Mouse (Mus musculus): ENCODE measurements at regions not wholly inside any gene's neighbourhood (a gene's known extent, or its start where the extent isn't known, plus 50 kb on each side); places are given as distances from the start of the nearest gene placed in this dataset.

DNA sequence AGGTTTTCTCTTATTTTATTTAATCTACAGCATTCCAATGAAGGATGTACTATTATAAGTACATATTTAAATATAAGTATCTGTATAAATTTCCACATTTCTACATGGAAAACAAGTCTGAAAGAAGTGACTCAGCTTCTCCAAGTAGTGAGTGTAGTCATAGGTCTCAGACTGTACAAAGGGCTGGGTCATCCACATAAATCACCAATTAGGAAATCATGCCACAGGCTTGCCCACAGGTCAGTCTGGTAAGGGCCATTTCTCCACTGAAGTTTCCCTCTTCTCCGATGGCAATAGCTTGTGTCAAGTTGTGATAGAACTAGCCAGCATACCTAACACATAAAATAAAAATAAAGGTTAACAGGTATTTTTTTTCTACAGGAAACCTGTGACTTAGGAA is 56.3 kb upstream of the Nmu start:
- Histone ChIP-seq H3K9ac (ENCODE audit: insufficient read depth, low read depth) (no peak overlapping the region), H3K4me2 (ENCODE audit: insufficient read depth, low read depth, poor library complexity, severe bottlenecking) (no peak overlapping the region), H3K79me2 (replicated peaks; ENCODE audit: control insufficient read depth, extremely low read depth, insufficient read depth, poor library complexity, severe bottlenecking) (no peaks in the 10 kb centered on the region), H3K4me1 (ENCODE audit: control insufficient read depth in 1 of 2, insufficient read depth in 2 of 2) (no peaks in the 10 kb centered on the region), H3K27me3 (replicated peaks) (no peaks in the 10 kb centered on the region), H3K4me3 (replicated peaks in 1 of 3; ENCODE audit: low read depth in 2 of 3, low read length in 2 of 3, poor library complexity in 1 of 3) (no peak overlapping the region), H3K9me3 (replicated peaks; ENCODE audit: low read length) (no peaks in the 10 kb centered on the region), H3K27ac (ENCODE audit: insufficient read depth, low read depth) (no peak overlapping the region), H3K36me3 (replicated peaks in 1 of 2; ENCODE audit: control insufficient read depth in 1 of 2, insufficient read depth in 1 of 2, low read length in 1 of 2) (no peaks in the 10 kb centered on the region)
- DNase-seq (ENCODE audit: extremely low read depth), result no peak
- in situ Hi-C loops (cut with MboI; ENCODE audit: low pct_ligation_motif_present, low pct_unique_long_range_greater_than_20kb, low sequenced_read_pairs) (no loop called here), dilution Hi-C loops (cut with MboI; ENCODE audit: extremely low pct_ligation_motif_present, extremely low pct_unique_long_range_greater_than_20kb, low sequenced_read_pairs) (no loop called here)
- TF ChIP-seq MXI1 (IDR thresholded peaks at IDR 0.05; ENCODE audit: low read depth, low read length) (no peak), UBTF (IDR thresholded peaks at IDR 0.05; ENCODE audit: low read depth, low read length) (no peak), NELFE (IDR thresholded peaks at IDR 0.05; ENCODE audit: low read depth, low read length) (no peak), HCFC1 (IDR thresholded peaks at IDR 0.05; ENCODE audit: low read depth, low read length) (no peak), MAFK (IDR thresholded peaks at IDR 0.05; ENCODE audit: insufficient replicate concordance, low read length) (no peak), GABPA (IDR thresholded peaks at IDR 0.05; ENCODE audit: insufficient replicate concordance, low read depth, low read length) (no peak), PAX5 (IDR thresholded peaks at IDR 0.05; ENCODE audit: low read length) (no peak), MAX (IDR thresholded peaks at IDR 0.05; ENCODE audit: low read length) (no peak)

DNA sequence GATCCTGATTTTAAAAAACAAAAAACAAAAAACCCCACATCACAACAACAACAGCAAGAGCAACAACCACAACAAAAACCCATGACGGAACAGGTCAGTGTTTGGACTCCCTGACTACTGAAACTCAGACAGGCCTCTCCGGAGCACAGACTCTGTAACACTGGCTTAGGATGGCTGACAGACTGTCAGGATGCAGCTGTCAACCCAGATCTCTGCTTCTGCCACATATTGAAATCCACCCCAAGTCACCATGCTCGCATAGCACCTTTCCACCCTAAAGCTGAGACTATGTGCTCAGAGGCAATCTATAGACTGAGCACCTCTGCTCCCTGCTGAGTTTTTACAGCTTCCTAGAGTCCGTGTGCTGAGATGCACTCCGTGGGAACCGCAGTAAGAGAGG is 57.0 kb upstream of the Nmu start:
- H3K4me2 ChIP-seq (ENCODE audit: insufficient read depth, low read depth, poor library complexity, severe bottlenecking), result no peak overlapping the region
- H3K27me3 ChIP-seq (replicated peaks), result no peaks in the 10 kb centered on the region
- H3K9ac ChIP-seq (ENCODE audit: insufficient read depth, low read depth), result no peak overlapping the region
- no peak overlapping the region for H3K4me3 ChIP-seq (replicated peaks in 1 of 3; ENCODE audit: low read depth in 2 of 3, low read length in 2 of 3, poor library complexity in 1 of 3)
- no peak for TF ChIP-seq SMC3 (IDR thresholded peaks at IDR 0.05; ENCODE audit: low read depth, low read length)
- no peak for TF ChIP-seq SIN3A (IDR thresholded peaks at IDR 0.05; ENCODE audit: low read length)
- no peak for TF ChIP-seq POLR2AphosphoS2 (IDR thresholded peaks at IDR 0.05; ENCODE audit: low read depth, low read length)
- no peak for TF ChIP-seq HCFC1 (IDR thresholded peaks at IDR 0.05; ENCODE audit: low read depth, low read length)
- TF ChIP-seq MXI1 (IDR thresholded peaks at IDR 0.05; ENCODE audit: low read depth, low read length), result no peak
- TF ChIP-seq CHD1 (IDR thresholded peaks at IDR 0.05; ENCODE audit: low read depth, low read length), result no peak
- no peak for TF ChIP-seq MAZ (IDR thresholded peaks at IDR 0.05; ENCODE audit: low read depth, low read length)
- TF ChIP-seq UBTF (IDR thresholded peaks at IDR 0.05; ENCODE audit: low read depth, low read length), result no peak
- no peak for DNase-seq (ENCODE audit: extremely low read depth)
- in situ Hi-C loops (cut with MboI; ENCODE audit: low pct_ligation_motif_present, low pct_unique_long_range_greater_than_20kb, low sequenced_read_pairs), result no loop called here
- no peaks in the 10 kb centered on the region for H3K9me3 ChIP-seq (replicated peaks; ENCODE audit: low read length)
- dilution Hi-C loops (cut with MboI; ENCODE audit: extremely low pct_ligation_motif_present, extremely low pct_unique_long_range_greater_than_20kb, low sequenced_read_pairs), result no loop called here
- H3K79me2 ChIP-seq (replicated peaks; ENCODE audit: control insufficient read depth, extremely low read depth, insufficient read depth, poor library complexity, severe bottlenecking), result no peaks in the 10 kb centered on the region
- H3K27ac ChIP-seq (ENCODE audit: insufficient read depth, low read depth), result no peak overlapping the region
- H3K36me3 ChIP-seq (replicated peaks in 1 of 2; ENCODE audit: control insufficient read depth in 1 of 2, insufficient read depth in 1 of 2, low read length in 1 of 2), result no peaks in the 10 kb centered on the region
- no peaks in the 10 kb centered on the region for H3K4me1 ChIP-seq (ENCODE audit: control insufficient read depth in 1 of 2, insufficient read depth in 2 of 2)

DNA sequence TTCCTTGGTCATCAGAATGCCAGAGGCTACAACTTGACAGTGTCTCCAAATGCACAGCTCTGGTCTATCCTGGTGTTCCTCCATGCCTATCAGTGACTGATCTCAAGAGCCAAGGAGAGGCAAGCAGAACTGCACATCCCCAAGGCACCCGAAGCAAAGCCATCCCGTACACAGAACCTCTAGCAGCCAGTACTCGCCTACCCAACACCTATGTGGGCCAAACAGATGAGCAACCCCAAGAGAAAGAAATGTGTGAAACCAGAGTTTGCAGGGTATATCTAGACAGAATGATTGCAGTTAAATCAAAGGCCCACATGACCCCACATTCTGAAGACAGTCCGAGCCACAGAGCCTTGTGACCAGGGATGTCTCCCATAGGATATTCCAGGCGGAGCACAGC is 60.0 kb upstream of the Nmu start:
- no peak for DNase-seq (ENCODE audit: extremely low read depth)
- Histone ChIP-seq H3K4me1 (ENCODE audit: control insufficient read depth in 1 of 2, insufficient read depth in 2 of 2) (no peaks in the 10 kb centered on the region), H3K27ac (ENCODE audit: insufficient read depth, low read depth) (no peak overlapping the region), H3K9ac (ENCODE audit: insufficient read depth, low read depth) (no peak overlapping the region), H3K9me3 (replicated peaks; ENCODE audit: low read length) (no peaks in the 10 kb centered on the region), H3K36me3 (replicated peaks in 1 of 2; ENCODE audit: control insufficient read depth in 1 of 2, insufficient read depth in 1 of 2, low read length in 1 of 2) (no peaks in the 10 kb centered on the region), H3K27me3 (replicated peaks) (no peaks in the 10 kb centered on the region), H3K4me3 (replicated peaks in 1 of 3; ENCODE audit: low read depth in 2 of 3, low read length in 2 of 3, poor library complexity in 1 of 3) (no peak overlapping the region), H3K4me2 (ENCODE audit: insufficient read depth, low read depth, poor library complexity, severe bottlenecking) (no peak overlapping the region), H3K79me2 (replicated peaks; ENCODE audit: control insufficient read depth, extremely low read depth, insufficient read depth, poor library complexity, severe bottlenecking) (no peaks in the 10 kb centered on the region)
- in situ Hi-C loops (cut with MboI; ENCODE audit: low pct_ligation_motif_present, low pct_unique_long_range_greater_than_20kb, low sequenced_read_pairs) (no loop called here), dilution Hi-C loops (cut with MboI; ENCODE audit: extremely low pct_ligation_motif_present, extremely low pct_unique_long_range_greater_than_20kb, low sequenced_read_pairs) (no loop called here)
- TF ChIP-seq RCOR1 (conservative IDR thresholded peaks at IDR 0.05; ENCODE audit: low read depth, low read length), result no peak
- TF ChIP-seq CTCF (conservative IDR thresholded peaks at IDR 0.05 in 1 of 2, IDR thresholded peaks at IDR 0.05 in 1 of 2; ENCODE audit: low read depth in 2 of 2, low read length in 2 of 2), result no peak
- no peak for TF ChIP-seq UBTF (IDR thresholded peaks at IDR 0.05; ENCODE audit: low read depth, low read length)
- no peak for TF ChIP-seq ZKSCAN1 (IDR thresholded peaks at IDR 0.05; ENCODE audit: borderline replicate concordance, low read depth, low read length)
- no peak for TF ChIP-seq E2F4 (IDR thresholded peaks at IDR 0.05; ENCODE audit: insufficient replicate concordance, low read depth, low read length)
- no peak for TF ChIP-seq JUN (IDR thresholded peaks at IDR 0.05; ENCODE audit: insufficient read depth, low read depth, low read length)
- TF ChIP-seq NRF1 (IDR thresholded peaks at IDR 0.05; ENCODE audit: low read depth, low read length), result no peak
- no peak for TF ChIP-seq ETS1 (conservative IDR thresholded peaks at IDR 0.05; ENCODE audit: low read depth, low read length)
- no peak for TF ChIP-seq ZC3H11A (IDR thresholded peaks at IDR 0.05; ENCODE audit: low read depth, low read length)
- TF ChIP-seq PAX5 (IDR thresholded peaks at IDR 0.05; ENCODE audit: low read length), result no peak
- no peak for TF ChIP-seq CHD2 (IDR thresholded peaks at IDR 0.05; ENCODE audit: low read length)
- no peak for TF ChIP-seq TCF12 (IDR thresholded peaks at IDR 0.05; ENCODE audit: low read depth, low read length)
